22 mouse cellular contexts compared by ENCODE assay signal in the genomic region with DNA sequence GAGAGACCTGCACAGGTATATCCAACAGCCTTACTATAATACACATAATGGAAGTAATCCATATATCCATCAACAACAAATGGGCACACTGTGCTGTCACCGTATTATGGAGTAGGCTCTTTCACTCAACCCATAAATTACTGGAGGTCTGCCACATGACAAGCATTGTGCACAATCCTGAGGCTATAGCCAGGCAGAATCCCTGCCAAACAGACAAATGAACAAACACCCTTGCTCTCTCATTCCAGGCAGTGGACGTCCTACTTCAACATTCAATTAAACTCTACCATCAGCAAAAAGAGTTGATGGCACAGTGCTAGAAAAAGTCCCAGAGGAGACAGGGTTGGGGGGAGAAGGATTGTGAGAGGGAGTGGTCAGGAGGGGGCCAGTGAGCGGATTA.
"Had no signal": no experiment of that assay in that cellular context is flagged by ENCODE, and none has a peak within 500 bp of the region (broad histone marks: within the 10 kb centered on the region; RNA-seq: fewer than 3 reads in every experiment).

No protein-coding gene starts in this region.

- H3K27me3 ChIP-seq: heart, embryonic 12.5 days; hindbrain, embryonic 13.5 days; hindbrain, embryonic 15.5 days; kidney, embryonic 15.5 days; limb, embryonic 13.5 days; limb, embryonic 15.5 days; liver, embryonic 12.5 days had no signal

- H3K9ac ChIP-seq: heart, embryonic 12.5 days; hindbrain, embryonic 13.5 days; hindbrain, embryonic 15.5 days; kidney, embryonic 15.5 days; limb, embryonic 13.5 days; limb, embryonic 15.5 days; liver, embryonic 12.5 days had no signal

- ATAC-seq: hindbrain, postnatal 0 days; intestine, embryonic 16.5 days; liver, embryonic 12.5 days had no signal

- H3K36me3 ChIP-seq: heart, embryonic 12.5 days; hindbrain, embryonic 13.5 days; hindbrain, embryonic 15.5 days; kidney, embryonic 15.5 days; limb, embryonic 13.5 days; limb, embryonic 15.5 days; liver, embryonic 12.5 days had no signal

- H3K4me2 ChIP-seq: heart, embryonic 12.5 days; hindbrain, embryonic 13.5 days; hindbrain, embryonic 15.5 days; kidney, embryonic 15.5 days; limb, embryonic 13.5 days; limb, embryonic 15.5 days; liver, embryonic 12.5 days had no signal

- H3K9me3 ChIP-seq: heart, embryonic 12.5 days; hindbrain, embryonic 13.5 days; hindbrain, embryonic 15.5 days; kidney, embryonic 15.5 days; limb, embryonic 13.5 days; limb, embryonic 15.5 days; liver, embryonic 12.5 days had no signal

- H3K4me1 ChIP-seq: heart, embryonic 12.5 days; kidney, embryonic 15.5 days; liver, embryonic 12.5 days had no signal

- DNase-seq: gastrocnemius, postnatal 14 days; gastrocnemius, postnatal 36 days; heart, adult 2 months; heart, postnatal 10 days; kidney, adult 11 months; kidney, adult 2 months; kidney, adult 9 months; kidney, postnatal 14 days; kidney, postnatal 36 days; layer of hippocampus, adult 9-11 months; layer of hippocampus, postnatal 36 days; left cerebral cortex, postnatal 4 days had no signal

- H3K4me3 ChIP-seq: heart, adult 2 months; heart, embryonic 12.5 days; hindbrain, embryonic 13.5 days; hindbrain, embryonic 15.5 days; kidney, embryonic 15.5 days; limb, embryonic 13.5 days; limb, embryonic 15.5 days; liver, embryonic 12.5 days had no signal

- H3K27ac ChIP-seq: heart, adult 2 months; hindbrain, embryonic 13.5 days; hindbrain, embryonic 15.5 days; hindbrain, postnatal 0 days; kidney, embryonic 15.5 days; kidney, postnatal 0 days; limb, embryonic 13.5 days; limb, embryonic 15.5 days; liver, embryonic 12.5 days had no signal
